Comparison of ENCODE assay signal across 16 mouse cellular contexts in the genomic region with DNA sequence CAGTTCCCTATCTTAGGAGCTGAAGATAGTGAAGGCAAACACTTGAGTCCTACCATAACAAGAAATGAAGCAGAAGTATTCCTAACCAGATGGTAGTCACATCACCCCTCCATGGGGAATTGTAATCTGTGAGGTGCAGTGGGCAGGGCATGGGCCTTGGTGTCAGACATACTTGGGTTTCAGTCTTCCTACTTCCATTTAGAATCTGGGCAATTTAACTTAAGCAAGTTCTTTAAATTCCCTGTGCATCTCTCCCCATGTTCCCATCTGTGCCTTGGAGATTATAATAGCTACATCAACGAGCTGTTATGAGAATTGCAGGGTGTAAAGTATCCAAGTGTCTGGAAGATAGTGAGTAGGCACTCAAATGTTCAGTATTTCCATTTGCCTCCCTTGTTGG.
A peak's percentile ranks its signal among the peaks of the same experiment; 100 is the strongest.
DNase-seq lines count a peak whose midpoint lies in the region; ATAC-seq lines count a peak whose summit lies in the region.
"Had no signal": no experiment of that assay in that cellular context is flagged by ENCODE, and none has a peak within 500 bp of the region (broad histone marks: within the 10 kb centered on the region; RNA-seq: fewer than 3 reads in every experiment).

No protein-coding gene starts in this region.

- DNase-seq in layer of hippocampus, adult 11-12 months (ENCODE audit: low spot score), result peak; percentile 30
- DNase-seq in left cerebral cortex, adult 18-20 months (ENCODE audit: low spot score in 2 of 2), result peak; percentile 25 to 56
- peak; percentile 36 to 52 for DNase-seq in right cerebral cortex, adult 2 months (ENCODE audit: low spot score in 2 of 2)
- no peak for DNase-seq in urinary bladder, postnatal 14 days (ENCODE audit: low spot score)
- DNase-seq in kidney, postnatal 10 days, result no peak
- no peak for DNase-seq in adrenal gland, postnatal 14 days
- DNase-seq: cerebellum, adult 9-11 months; heart, adult 18-20 months; heart, postnatal 4 days; kidney, adult 2 months; kidney, postnatal 36 days; thymus, adult 2 months had no signal

- ATAC-seq in frontal cortex, adult (ENCODE audit: low TSS enrichment), result peak; percentile 93
- ATAC-seq in megakaryocyte progenitor cell, adult 5-6 weeks (replicated peaks; ENCODE audit: poor library complexity), result no peak
- ATAC-seq: hindbrain, embryonic 16.5 days; midbrain, embryonic 15.5 days had no signal

Comparison
In these comparisons a context has a peak if more than half of its experiments do, and no peak if none do; other contexts are left out.
1. DNase-seq: peak in layer of hippocampus, adult 11-12 months (single experiment), left cerebral cortex, adult 18-20 months (2 of 2) and right cerebral cortex, adult 2 months (2 of 2); none in urinary bladder, postnatal 14 days (single experiment), kidney, postnatal 10 days (single experiment) and adrenal gland, postnatal 14 days (single experiment).